Mouse (Mus musculus): ENCODE results near the gene Cpxm1. TPM values are rescaled to one million over a fixed set of nuclear protein-coding genes. Genes with fewer than 3 reads are reported as not detected.

Cpxm1 gene
- polyA plus RNA-seq, 1 experiment from 2014 or later = 15.3 TPM

GRCm38 (mm10) chr2:130341220-130341580 is 56.2 kb downstream of the Cpxm1 start:
- Histone ChIP-seq H3K36me3 (ENCODE audit: control insufficient read depth, insufficient read depth, low read length) (no peaks in the 10 kb centered on the region), H3K9ac (replicated peaks; ENCODE audit: low read length) (no peak overlapping the region), H3K4me3 (replicated peaks; ENCODE audit: low read depth, low read length) (no peak overlapping the region), H3K27ac (replicated peaks; ENCODE audit: low read depth, low read length) (no peak overlapping the region), H3K27me3 (ENCODE audit: control insufficient read depth, insufficient read depth, low read length) (no peaks in the 10 kb centered on the region), H3K9me3 (ENCODE audit: control insufficient read depth, low read length) (no peaks in the 10 kb centered on the region), H3K4me2 (ENCODE audit: low read length) (no peak overlapping the region), H3K4me1 (ENCODE audit: control insufficient read depth, insufficient read depth, low read length) (no peaks in the 10 kb centered on the region)
- WGBS = 92% methylated on average over 7 of the region's 7 CpGs
- no peak for DNase-seq
- ATAC-seq (ENCODE audit: low FRiP score, low TSS enrichment) = no peak

Other genes starting within 250 kb of the Cpxm1 start
- 349 and 358 TPM in 2 replicates for gene Snrpb, start 218.2 kb downstream of the Cpxm1 start, polyA plus RNA-seq (2014; fragmentation: Nextera tagmentation; extraction: Ambion mirVana)
- gene Tmc2, start 202.4 kb downstream of the Cpxm1 start, polyA plus RNA-seq (2014; fragmentation: Nextera tagmentation; extraction: Ambion mirVana) = not detected in 2 replicates
- gene Nop56, start 123.1 kb downstream of the Cpxm1 start, polyA plus RNA-seq (2014; fragmentation: Nextera tagmentation; extraction: Ambion mirVana) = 217 and 235 TPM in 2 replicates
- gene Idh3b, start 113.0 kb downstream of the Cpxm1 start, polyA plus RNA-seq (2014; fragmentation: Nextera tagmentation; extraction: Ambion mirVana) = 166 and 170 TPM in 2 replicates
- 3.6 and 4.7 TPM in 2 replicates for gene Ebf4, start 102.4 kb downstream of the Cpxm1 start, polyA plus RNA-seq (2014; fragmentation: Nextera tagmentation; extraction: Ambion mirVana)
- gene Gm28372, start 7.7 kb upstream of the Cpxm1 start, polyA plus RNA-seq (2014; fragmentation: Nextera tagmentation; extraction: Ambion mirVana) = 0.15 TPM in 1 of 2 replicates, not detected in the other
- not detected in 2 replicates for gene 1700020A23Rik, start 7.7 kb upstream of the Cpxm1 start, polyA plus RNA-seq (2014; fragmentation: Nextera tagmentation; extraction: Ambion mirVana)
- gene Tmem239, start 8.9 kb upstream of the Cpxm1 start, polyA plus RNA-seq (2014; fragmentation: Nextera tagmentation; extraction: Ambion mirVana) = not detected in 2 replicates
- gene Vps16, start 26.8 kb upstream of the Cpxm1 start, polyA plus RNA-seq (2014; fragmentation: Nextera tagmentation; extraction: Ambion mirVana) = 88.2 and 88.6 TPM in 2 replicates
- gene Pced1a, start 27.1 kb upstream of the Cpxm1 start, polyA plus RNA-seq (2014; fragmentation: Nextera tagmentation; extraction: Ambion mirVana) = 10.1 and 15.1 TPM in 2 replicates
- gene Ptpra, start 52.7 kb upstream of the Cpxm1 start, polyA plus RNA-seq (2014; fragmentation: Nextera tagmentation; extraction: Ambion mirVana) = 119 and 156 TPM in 2 replicates
- 98.4 and 112 TPM in 2 replicates for gene Mrps26, start 166.2 kb upstream of the Cpxm1 start, polyA plus RNA-seq (2014; fragmentation: Nextera tagmentation; extraction: Ambion mirVana)
- 0.59 TPM in 1 of 2 replicates, not detected in the other for gene Oxt, start 178.6 kb upstream of the Cpxm1 start, polyA plus RNA-seq (2014; fragmentation: Nextera tagmentation; extraction: Ambion mirVana)
- 0.70 TPM in 1 of 2 replicates, not detected in the other for gene Avp, start 185.0 kb upstream of the Cpxm1 start, polyA plus RNA-seq (2014; fragmentation: Nextera tagmentation; extraction: Ambion mirVana)
- gene Fastkd5, start 232.5 kb upstream of the Cpxm1 start, polyA plus RNA-seq (2014; fragmentation: Nextera tagmentation; extraction: Ambion mirVana) = 7.4 and 13.8 TPM in 2 replicates
- 10.6 and 13.0 TPM in 2 replicates for gene Ubox5, start 232.5 kb upstream of the Cpxm1 start, polyA plus RNA-seq (2014; fragmentation: Nextera tagmentation; extraction: Ambion mirVana)
- 3.4 and 9.1 TPM in 2 replicates for gene Lzts3, start 245.2 kb upstream of the Cpxm1 start, polyA plus RNA-seq (2014; fragmentation: Nextera tagmentation; extraction: Ambion mirVana)